Mouse (Mus musculus): ENCODE results near the gene Tmem82. TPM values are rescaled to one million over a fixed set of nuclear protein-coding genes. Genes with fewer than 3 reads are reported as not detected.

Tmem82 gene
- total RNA-seq, 2 experiments from 2014 or later: 0.37 to 0.56 TPM

DNA sequence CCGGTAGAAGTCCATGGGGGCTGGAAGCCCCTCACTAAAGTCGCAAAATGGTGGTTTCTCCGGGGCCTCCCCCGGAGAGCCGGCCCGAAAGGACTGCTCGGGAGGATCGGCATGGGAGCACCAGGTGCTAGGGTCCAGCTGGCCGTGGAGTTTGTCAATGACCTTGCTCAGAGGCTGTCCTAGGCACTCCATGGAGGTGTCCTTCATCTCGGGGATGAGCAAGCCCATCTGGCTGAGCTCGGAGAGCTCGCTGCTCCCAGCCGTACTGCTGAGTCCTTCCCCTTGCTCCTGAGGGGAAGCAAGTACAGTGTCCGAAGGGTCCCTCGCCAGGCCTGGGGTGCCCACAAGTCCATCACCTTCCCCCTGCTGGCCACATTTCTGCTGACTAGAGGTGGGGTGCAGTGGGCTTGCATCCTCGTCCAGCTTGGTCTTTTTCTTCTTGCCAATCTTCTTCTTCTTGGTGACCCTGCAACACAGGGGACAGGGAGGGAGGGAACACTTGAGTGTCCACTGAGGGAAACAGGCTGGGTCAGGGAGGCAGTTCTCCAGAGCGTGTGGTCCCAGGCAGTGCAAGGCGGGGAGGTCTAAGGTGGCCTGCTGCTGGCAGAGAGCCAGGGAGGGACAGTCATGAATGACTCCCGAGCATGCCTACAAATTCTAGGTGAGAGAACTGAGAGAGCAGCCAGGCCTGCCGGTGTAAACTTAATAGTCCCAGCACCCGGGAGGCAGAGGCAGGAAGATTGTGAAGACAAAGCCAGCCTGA lies 13.9 kb upstream of the Tmem82 start:
- TF ChIP-seq CTCF (conservative IDR thresholded peaks at IDR 0.05): no peak
- no peak for DNase-seq (ENCODE audit: low spot score in 2 of 2)
- no peak overlapping the region for H3K4me3 ChIP-seq
- no peak overlapping the region for H3K27ac ChIP-seq

DNA sequence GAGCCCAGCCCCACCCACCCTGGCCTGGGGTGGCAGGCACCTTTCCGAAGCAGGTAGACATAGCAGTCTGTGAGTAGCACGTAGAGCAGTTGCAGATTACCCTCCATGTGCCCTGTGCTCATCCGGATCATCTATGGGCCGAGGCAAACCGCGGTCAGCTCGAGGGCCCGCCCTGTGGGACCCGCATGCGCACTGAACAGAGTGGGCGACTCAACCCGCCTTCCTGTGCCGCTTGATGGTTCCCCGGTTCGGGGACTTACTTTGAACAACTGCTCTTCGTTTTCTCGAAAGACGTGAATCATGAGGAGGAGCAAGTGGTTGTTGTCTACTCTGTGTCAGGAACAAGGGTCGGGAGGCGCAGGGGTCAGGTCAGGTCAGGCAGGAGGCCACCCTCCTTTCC lies 12.8 kb upstream of the Tmem82 start:
- no peak for TF ChIP-seq CTCF (conservative IDR thresholded peaks at IDR 0.05)
- Histone ChIP-seq H3K27ac (no peak overlapping the region), H3K4me3 (no peak overlapping the region)
- DNase-seq (ENCODE audit: low spot score in 2 of 2): no peak

DNA sequence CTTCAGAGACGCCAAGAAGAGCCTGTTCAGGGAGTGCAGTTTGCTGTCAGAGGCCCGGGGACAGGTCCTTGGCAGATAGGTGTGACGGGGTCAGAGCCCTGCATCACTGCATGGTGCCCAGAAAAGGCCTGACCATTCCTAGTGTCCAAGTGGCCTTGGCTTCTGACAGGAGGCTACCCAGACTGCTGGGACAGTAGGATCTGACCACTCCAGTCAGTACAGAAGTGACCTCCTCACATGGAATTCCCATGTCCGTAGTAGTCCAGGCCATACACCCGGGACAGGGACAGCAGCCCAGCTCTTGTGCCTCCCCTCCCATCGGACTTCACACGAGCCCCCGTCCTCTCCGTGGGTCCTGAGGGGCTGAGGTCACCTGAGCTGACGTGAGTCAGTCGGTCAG lies 11.6 kb upstream of the Tmem82 start:
- TF ChIP-seq CTCF (conservative IDR thresholded peaks at IDR 0.05): no peak
- no peak for DNase-seq (ENCODE audit: low spot score in 2 of 2)
- H3K27ac ChIP-seq: no peak overlapping the region
- no peak overlapping the region for H3K4me3 ChIP-seq

DNA sequence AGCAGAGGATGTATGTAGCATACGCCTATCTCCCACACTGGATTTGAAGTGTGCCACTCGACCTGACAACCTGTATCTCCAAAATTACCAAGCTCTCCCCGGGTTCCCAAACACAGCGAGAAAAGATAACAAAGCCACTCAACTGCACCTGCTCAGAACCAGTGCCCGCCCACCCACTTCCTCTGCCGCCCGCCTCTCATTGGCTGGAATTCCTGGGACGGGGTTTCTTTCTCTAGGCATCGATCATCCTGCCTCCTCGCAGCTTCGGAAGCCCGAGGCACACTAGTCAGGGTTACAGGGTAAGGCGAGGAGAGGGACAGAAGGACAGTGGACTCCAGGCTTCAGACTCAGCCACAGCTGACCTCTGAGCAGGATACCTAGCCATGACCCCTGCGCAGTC lies 10.2 kb upstream of the Tmem82 start:
- TF ChIP-seq CTCF (conservative IDR thresholded peaks at IDR 0.05): no peak
- H3K27ac ChIP-seq: no peak overlapping the region
- H3K4me3 ChIP-seq: no peak overlapping the region
- DNase-seq (ENCODE audit: low spot score in 2 of 2): no peak

DNA sequence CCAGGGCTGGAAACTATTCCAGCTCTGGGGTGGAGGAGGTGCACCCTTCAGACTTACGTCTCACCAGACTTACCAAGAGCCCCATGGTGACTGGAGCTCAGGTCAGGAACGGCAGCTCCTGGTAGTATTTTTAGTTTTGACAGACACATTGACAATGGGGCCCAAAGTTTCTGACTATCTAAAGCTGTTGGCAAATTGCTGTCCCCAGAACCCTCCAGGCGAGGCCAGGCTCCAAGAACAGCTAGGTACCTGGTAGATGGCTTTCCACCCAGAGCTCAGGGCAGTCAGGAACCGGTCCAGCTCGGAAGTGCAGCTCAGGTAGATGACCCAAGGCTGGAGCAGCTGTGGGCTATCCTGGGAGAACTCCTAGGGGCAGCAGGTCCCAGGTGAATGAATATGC lies 9.1 kb upstream of the Tmem82 start:
- no peak overlapping the region for H3K4me3 ChIP-seq
- H3K27ac ChIP-seq: no peak overlapping the region
- no peak for DNase-seq (ENCODE audit: low spot score in 2 of 2)
- no peak for TF ChIP-seq CTCF (conservative IDR thresholded peaks at IDR 0.05)

DNA sequence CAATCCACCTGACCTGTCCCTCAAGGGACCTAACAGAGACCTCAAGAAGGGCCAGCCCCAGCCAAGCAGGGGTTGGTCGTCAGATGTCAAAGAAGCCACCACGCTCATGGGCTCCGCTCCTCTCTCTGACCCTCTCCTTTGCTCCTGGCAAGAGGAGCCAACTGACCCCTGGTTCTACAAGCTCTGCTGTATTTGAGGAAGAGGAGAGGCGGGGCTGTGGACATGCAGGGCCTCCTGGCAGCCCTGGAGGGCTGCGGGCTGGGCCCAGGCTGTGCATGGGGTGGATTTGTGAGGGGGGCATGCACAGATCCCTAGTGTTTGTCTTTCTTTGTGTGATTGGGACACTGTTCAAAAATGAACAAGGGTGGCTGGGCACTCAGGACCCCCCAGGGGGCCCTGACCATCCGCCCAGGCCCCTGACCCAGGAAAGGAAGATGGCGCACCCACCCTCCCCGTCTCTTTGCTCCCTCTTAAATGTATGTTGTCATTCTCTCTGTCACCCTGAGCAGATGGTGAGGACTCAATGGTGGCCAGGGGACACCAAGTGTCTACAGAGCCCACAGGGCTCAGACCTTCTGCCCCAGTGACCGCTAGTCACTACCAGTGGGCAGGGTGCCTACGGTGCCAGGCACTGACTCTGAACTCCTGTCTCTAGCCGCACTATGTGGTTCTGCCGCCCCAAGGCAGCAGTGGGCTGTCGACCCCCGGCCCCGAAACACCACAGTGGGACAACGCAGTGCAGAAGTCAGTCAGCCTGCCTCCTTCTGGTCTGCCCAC lies 7.5 kb upstream of the Tmem82 start:
- Histone ChIP-seq H3K27ac (no peak overlapping the region), H3K4me3 (no peak overlapping the region)
- TF ChIP-seq CTCF (conservative IDR thresholded peaks at IDR 0.05): no peak
- DNase-seq (ENCODE audit: low spot score in 2 of 2): no peak

DNA sequence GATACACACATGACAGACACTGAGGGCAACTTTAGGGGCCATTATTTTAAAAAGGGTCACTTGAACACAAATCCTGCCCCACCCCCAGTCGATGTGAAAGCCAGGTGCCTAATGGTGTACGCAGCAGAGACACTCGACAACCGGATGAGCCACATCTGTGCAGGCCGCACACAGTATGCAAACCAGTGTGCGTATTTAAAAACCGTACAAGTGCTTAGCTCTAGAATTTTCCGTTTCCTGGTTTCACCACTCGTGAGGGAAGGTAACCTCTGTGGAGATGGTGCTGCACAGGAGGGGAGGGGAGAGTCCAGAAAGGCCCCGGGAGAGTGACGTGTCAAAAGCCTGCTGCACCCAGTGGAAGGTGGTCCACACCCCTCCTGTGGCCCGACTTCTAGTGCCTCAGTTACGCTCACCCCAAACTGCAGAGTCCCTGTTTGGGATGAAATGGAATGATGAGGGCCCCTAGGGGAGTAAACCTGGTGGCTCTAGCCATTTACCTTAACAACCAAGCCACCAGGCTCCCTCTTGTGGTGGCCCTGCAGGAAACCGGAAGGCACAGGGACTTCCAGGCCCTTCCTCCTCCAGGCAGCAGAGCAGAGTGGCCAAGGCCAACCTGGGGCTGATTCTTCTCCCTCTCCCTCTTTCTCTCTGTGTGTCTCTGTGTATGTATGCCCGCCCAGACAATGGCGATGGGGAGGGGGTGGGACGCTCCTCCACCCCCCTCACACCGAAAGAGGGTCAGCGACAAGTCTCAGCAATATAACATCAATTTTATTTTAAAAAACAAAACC lies 6.7 kb upstream of the Tmem82 start:
- TF ChIP-seq CTCF (conservative IDR thresholded peaks at IDR 0.05): peak; percentile 77
- DNase-seq (ENCODE audit: low spot score in 2 of 2): peak in 1 of 2 experiments; percentile 31
- Histone ChIP-seq H3K27ac (no peak overlapping the region), H3K4me3 (no peak overlapping the region)

DNA sequence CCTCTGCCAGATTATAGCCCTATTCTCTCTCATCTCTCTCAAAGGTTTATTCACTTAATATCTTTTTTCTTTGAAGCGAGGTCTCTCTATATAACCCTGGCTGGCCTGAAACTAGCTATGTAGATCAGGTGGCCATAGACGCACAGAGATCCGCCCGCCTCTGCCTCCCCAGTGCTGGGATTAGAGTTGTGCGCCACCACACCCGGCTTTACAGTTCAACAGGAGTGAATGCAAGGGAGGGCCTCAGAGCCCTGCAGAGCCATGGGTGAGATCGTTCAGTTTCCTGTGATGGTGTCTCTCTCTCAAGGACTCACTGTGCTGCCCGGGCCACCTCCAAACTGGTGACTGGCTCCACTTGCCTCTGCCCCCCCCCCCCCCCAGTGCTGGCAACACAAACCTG lies 5.7 kb upstream of the Tmem82 start:
- DNase-seq (ENCODE audit: low spot score in 2 of 2): no peak
- Histone ChIP-seq H3K27ac (peak overlapping the region; percentile 65; the same call in 1 of the 2 replicates), H3K4me3 (no peak overlapping the region)
- TF ChIP-seq CTCF (conservative IDR thresholded peaks at IDR 0.05): no peak

DNA sequence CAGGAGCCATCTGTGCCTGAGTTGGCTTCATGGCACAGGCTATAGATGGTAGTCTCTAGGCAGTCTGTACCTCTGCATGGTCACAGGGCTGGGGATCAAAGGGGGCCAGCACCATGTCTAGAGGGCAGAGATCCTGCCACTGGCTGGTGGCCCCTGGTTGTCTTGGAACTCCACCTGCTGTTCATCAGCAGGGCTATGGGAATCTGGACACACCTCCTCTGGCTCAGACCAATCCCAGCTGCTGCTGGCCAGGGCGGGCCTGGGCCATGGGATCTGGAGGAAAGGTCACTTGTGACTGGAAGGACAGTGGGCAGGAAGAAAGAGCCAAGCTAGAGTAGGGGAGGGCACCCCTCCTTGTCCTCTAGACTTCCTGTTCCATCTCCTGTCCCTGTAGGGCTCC lies 5.2 kb upstream of the Tmem82 start, which contains the start of gene Slc25a34:
Slc25a34 (minus strand) TSS at position 156 of the 400 bp plus-strand sequence.
- H3K4me3 ChIP-seq: no peak within 1 kb of the TSS

DNA sequence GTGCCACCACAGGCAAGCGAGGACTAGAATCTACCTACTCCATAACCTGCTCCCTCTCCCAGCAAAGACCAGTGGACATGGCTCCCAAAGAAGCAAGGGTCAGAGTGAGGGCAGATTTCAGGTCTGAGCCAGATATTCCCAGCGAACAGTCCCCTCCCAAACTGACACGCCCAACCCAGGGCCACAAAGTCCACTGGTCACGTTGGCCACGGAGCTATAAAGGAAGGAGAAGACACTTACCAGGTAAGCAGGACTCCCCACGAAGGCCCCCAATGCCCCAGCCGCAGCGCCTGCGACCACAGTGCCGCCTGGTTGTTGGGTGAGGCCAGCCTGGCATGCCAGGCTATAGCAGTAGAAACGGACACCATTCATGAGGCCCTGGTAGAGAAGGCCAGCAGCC lies 4.6 kb upstream of the Tmem82 start:
- no peak for TF ChIP-seq CTCF (conservative IDR thresholded peaks at IDR 0.05)
- no peak for DNase-seq (ENCODE audit: low spot score in 2 of 2)

More for the DNA sequence above, 5.2 kb upstream of the Tmem82 start, which contains the start of gene Slc25a34:
- peak within 1 kb of the TSS; percentile 65; the same call in 1 of the 2 replicates for H3K27ac ChIP-seq
- TF ChIP-seq CTCF (conservative IDR thresholded peaks at IDR 0.05): no peak
- DNase-seq (ENCODE audit: low spot score in 2 of 2): no peak

DNA sequence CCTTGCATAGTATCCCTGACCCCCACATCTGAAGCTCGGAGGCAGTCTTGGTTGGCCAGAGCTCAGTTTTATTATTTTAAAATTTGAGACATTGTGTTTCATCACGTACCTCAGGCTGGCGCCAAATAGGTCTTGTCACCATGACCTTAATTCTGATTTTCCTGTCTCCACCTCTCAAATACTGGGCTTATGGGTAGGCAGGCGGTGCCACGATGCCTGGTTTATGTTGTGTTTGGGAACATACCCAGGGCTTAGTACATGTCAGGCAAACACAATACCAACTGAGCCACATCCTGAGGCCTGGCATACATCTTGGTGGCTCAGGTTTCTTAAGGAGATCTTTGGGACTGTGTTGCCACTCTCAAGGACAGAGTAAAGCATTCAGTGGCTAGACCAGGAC lies 4.1 kb upstream of the Tmem82 start:
- H3K4me3 ChIP-seq: no peak overlapping the region
- TF ChIP-seq CTCF (conservative IDR thresholded peaks at IDR 0.05): no peak
- H3K27ac ChIP-seq: no peak overlapping the region
- DNase-seq (ENCODE audit: low spot score in 2 of 2): no peak

More for the DNA sequence above, 4.6 kb upstream of the Tmem82 start:
- H3K27ac ChIP-seq: peak overlapping the region; percentile 65; the same call in 1 of the 2 replicates
- H3K4me3 ChIP-seq: no peak overlapping the region

DNA sequence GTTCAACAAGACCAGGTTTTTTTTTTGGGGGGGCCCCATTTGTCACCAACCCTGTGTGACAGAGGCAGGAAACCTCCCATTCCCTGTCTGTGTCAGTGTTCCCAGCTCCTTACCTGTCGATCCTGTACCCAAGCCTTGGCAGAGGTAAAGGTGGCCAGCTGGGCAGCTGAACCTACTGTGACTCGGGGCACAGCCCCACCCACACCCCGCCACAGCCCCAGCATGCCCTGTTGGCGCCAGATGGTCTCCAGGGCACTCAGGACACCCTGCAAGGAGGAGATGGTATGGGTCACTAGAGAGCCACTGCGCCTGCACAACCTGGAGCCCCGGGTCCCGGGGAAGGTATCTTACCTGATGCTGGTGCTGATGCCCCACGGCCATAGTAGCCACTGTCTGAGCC lies 3.7 kb upstream of the Tmem82 start:
- no peak for DNase-seq (ENCODE audit: low spot score in 2 of 2)
- H3K27ac ChIP-seq: no peak overlapping the region
- H3K4me3 ChIP-seq: no peak overlapping the region
- no peak for TF ChIP-seq CTCF (conservative IDR thresholded peaks at IDR 0.05)

DNA sequence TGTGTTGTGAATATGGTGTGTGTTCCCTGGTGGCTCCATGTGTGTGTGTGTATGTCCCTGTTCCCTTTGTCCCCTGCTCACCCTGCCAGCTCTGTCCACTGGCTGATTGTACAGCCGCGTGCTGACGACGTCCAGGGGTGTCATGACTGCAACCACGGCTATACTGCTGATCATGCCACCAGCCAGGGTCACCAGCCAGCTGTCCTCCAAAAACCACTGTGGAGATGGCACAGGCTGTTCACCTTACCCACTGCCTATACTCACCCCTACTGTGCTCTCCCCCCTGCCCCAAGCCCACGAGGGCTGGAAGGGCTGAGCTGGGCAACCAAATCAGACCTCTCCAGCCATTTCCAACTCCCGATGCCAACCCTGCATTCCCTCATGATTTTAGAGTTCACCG lies 2.9 kb upstream of the Tmem82 start:
- H3K27ac ChIP-seq: no peak overlapping the region
- no peak for DNase-seq (ENCODE audit: low spot score in 2 of 2)
- no peak for TF ChIP-seq CTCF (conservative IDR thresholded peaks at IDR 0.05)

More for the DNA sequence above, 2.9 kb upstream of the Tmem82 start:
- H3K4me3 ChIP-seq: no peak overlapping the region
